Mouse (Mus musculus) gastrocnemius, adult 2 months (tissue): ENCODE data around the gene Keap1. TPM values are rescaled to one million over a fixed set of nuclear protein-coding genes. Genes with fewer than 3 reads are reported as not detected.
A peak's percentile ranks its signal among the peaks of the same experiment; 100 is the strongest.
"Not testable (repeated sequence)": the region's sequence is repeated elsewhere in the genome, so short reads cannot be mapped to it uniquely, and the experiment has no call there.

Source experiments
- DNase-seq: peaks from one replicate; pipeline ENCODE4 v3.0.0; 2022
- H3K27ac ChIP-seq: fragments of 200-600 bp; 2 replicates; pipeline ENCODE4 v1.8.1; 2022; ENCODE audit warnings: mild to moderate bottlenecking
- H3K4me3 ChIP-seq: fragments of 200-600 bp; 2 replicates; pipeline ENCODE4 v1.8.1; 2022; ENCODE audit warnings: mild to moderate bottlenecking, moderate library complexity
- CTCF ChIP-seq: fragments of 200-600 bp; IDR thresholded peaks from 2 replicates; pipeline ENCODE4 v1.8.1; 2022; ENCODE audit warnings: antibody characterized with exemption, mild to moderate bottlenecking, moderate library complexity
- intact Hi-C: fragments of 180-260 bp; cut with DNase I; formaldehyde crosslinking; loops from one replicate; pipeline ENCODE4 v1.15.1; 2025
- total RNA-seq, 2 experiments: library from RNA; stranded (reverse); gene quantifications; 2 replicates each; pipeline ENCODE4 v1.2.3; 2021

The Keap1 gene
- total RNA-seq, 2 experiments from 2014 or later, result 51.3 to 62.3 TPM

GRCm38 (mm10) chr9:21274336-21274735, 35.2 kb upstream of the Keap1 start:
- no peak for DNase-seq
- Histone ChIP-seq H3K4me3 (no peak overlapping the region), H3K27ac (no peak overlapping the region)
- intact Hi-C loops, result no loop called here
- TF ChIP-seq CTCF, result no peak

DNA sequence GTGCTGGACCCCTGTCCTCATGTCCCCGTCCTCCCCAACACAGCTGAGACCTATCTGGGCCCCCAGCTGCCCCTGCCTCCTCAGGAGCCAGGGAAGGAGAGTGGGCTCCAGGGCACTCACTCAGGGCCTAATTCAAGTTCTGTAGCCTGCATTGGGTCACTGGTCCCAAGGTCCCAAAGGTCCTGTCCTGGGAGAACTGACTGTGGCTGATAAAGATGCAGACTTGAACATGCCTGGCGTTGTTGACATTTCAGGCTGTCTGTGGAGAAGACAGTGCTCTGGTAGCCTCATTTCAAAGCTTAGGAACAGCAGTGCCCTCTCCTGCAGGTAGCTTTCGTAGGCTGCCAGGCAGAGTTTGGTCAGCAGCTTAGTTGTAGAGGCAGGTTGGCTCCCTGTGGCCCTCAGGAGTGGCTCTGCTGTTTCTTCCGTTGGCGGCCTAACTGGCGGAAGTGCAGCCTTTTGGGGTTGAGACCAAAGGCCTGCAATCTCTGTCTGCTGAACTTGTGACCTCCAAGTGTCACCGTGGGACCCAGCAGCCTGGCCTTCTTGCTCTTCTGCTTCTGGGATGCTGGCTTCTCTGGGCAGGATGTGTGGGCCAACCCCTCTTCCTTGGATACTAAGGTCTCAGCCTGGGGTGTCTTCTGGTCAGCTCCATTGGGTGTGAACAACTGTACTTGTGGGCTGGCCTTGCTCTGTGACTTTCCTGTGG, 34.5 kb upstream of the Keap1 start:
- DNase-seq, result no peak
- no peak for TF ChIP-seq CTCF
- H3K4me3 ChIP-seq, result no peak overlapping the region
- intact Hi-C loops, result no loop called here
- no peak overlapping the region for H3K27ac ChIP-seq

- intact Hi-C loops, result no loop called here
- Histone ChIP-seq H3K27ac (no peak overlapping the region), H3K4me3 (no peak overlapping the region)
- DNase-seq, result no peak
- TF ChIP-seq CTCF, result no peak
Observed at GRCm38 (mm10) chr9:21273094-21273493, 33.9 kb upstream of the Keap1 start.

DNA sequence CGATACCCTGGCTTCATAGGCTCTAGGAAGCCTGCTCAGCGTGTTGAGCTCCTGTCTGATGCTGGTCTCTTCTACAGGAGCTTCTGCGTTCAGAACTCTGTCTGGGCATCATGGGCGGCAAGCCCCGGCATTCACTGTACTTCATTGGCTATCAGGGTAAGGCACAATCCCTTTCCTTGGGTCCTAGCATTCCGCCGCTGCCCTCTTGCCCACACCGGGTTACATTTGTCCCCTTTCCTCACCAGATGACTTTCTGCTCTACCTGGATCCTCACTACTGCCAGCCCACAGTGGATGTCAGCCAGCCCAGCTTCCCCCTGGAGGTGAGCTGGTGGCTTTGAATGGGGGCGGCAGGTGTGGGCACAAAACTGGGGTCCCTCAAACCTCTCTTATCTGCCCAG, 33.2 kb upstream of the Keap1 start:
- intact Hi-C loops, result no loop called here
- no peak overlapping the region for H3K27ac ChIP-seq
- H3K4me3 ChIP-seq, result no peak overlapping the region
- DNase-seq, result no peak
- no peak for TF ChIP-seq CTCF

DNA sequence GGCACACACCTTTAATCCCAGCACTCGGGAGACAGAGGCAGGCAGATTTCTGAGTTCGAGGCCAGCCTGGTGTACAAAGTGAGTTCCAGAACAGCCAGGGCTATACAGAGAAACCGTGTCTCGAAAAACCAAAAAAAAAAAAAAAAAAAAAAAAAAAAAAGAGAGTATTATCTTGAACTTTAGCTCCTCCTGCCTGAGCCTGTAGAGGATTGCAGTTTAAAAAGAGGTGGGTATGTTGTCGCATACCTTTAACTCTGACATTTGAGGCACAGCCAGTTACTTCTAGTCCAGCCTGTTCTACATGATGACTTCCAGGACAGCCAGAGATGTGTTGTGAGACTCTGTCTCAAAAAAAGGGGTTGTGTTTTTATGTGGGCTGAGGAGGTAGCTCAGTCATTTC, 30.4 kb upstream of the Keap1 start:
- H3K4me3 ChIP-seq, H3K27ac ChIP-seq, DNase-seq, intact Hi-C loops: not testable (repeated sequence)

- TF ChIP-seq CTCF, result no peak
- Histone ChIP-seq H3K27ac (no peak overlapping the region), H3K4me3 (no peak overlapping the region)
- DNase-seq, result no peak
- intact Hi-C loops, result no loop called here
Observed at GRCm38 (mm10) chr9:21268305-21268704, 29.1 kb upstream of the Keap1 start.

- intact Hi-C loops, result no loop called here
Observed at GRCm38 (mm10) chr9:21266889-21267288, 27.7 kb upstream of the Keap1 start.

DNA sequence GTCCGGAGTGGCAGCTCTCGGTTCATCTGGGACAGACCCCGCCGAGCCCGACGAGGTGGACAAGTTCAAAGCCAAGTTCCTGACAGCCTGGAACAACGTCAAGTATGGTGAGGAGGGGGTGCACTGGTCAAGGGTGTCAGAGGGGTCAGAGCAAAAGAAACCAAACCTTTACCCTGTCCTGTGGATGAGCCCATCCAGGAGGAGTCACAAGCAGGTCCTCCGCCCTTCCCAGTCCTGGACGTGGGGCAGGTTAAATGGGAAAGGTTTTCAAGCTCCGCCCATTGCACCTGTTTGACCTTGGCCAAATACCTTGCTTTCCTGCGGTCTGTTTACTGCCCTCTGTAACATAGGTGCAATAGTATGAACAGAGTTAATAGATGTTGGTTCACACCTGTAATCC, 26.4 kb upstream of the Keap1 start:
- peak overlapping the region; percentile 89 for H3K4me3 ChIP-seq
- TF ChIP-seq CTCF, result no peak
- H3K27ac ChIP-seq, result peak overlapping the region; percentile 96
- DNase-seq, result no peak
- intact Hi-C loops, result loop anchor here (1.0 to 2.0 kb wide), 2 partner anchors 22 to 27 kb away; partner anchors contain the start of genes Keap1 and Kri1

More at GRCm38 (mm10) chr9:21266889-21267288, 27.7 kb upstream of the Keap1 start:
- TF ChIP-seq CTCF, result no peak
- no peak for DNase-seq
- H3K4me3 ChIP-seq, result no peak overlapping the region; the same call in 1 of the 2 replicates
- H3K27ac ChIP-seq, result no peak overlapping the region

- peak; percentile 100 for DNase-seq
- Histone ChIP-seq H3K27ac (peak within 1 kb of the TSS; percentile 96), H3K4me3 (peak within 1 kb of the TSS; percentile 89)
- 0 out of 2 replicates have a peak, but pooled peaks have one; percentile 1 for TF ChIP-seq CTCF
- intact Hi-C loops, result loop anchor here (1.0 to 2.0 kb wide), 2 partner anchors 22 to 26 kb away; partner anchors contain the start of genes Keap1 and Kri1
Observed at GRCm38 (mm10) chr9:21265000-21265561, 25.9 kb upstream of the Keap1 start, which contains the start of gene Atg4d. Gene Atg4d, plus strand, starts transcription at chr9:21265293.

DNA sequence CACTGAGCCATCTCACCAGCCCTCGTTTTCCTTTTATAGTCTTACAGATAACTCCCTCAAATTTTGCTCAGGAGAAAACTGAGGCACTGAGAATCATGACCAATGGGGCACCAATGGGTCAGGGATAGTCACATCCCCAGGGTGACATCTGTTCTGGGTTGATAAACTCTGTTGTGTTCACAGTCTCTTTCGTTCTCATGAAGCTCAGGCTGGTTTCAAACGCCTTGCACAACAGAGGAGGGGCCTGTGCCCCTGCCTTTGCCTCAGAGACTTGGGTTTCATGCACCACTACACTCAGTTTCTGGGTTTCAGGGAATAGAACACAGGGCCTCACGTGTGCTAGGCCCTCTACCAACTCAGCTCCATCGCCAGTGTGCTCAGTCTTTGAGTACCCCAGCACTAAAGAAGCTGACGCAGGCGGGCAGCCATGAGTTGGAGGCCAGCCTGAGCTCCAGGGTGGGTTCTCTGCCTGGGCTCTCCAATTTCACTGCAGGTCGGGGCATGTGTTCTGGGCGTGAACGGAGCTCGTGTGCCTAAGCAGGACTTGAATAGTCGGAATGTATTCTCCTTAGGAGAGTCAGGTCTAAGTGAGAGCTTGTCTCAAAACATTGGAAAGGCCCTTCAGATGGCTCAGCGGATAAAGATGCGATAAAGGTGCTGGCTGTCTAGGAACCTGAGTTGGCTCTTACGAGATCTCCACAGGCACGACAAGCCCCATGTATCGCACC, 25.3 kb upstream of the Keap1 start:
- TF ChIP-seq CTCF, result no peak
- intact Hi-C loops, result loop anchor here (2.0 kb wide), 1 partner anchor 26 kb away; the partner anchor contains the start of gene Keap1

GRCm38 (mm10) chr9:21261831-21262230, 22.7 kb upstream of the Keap1 start:
- no peak overlapping the region for H3K4me3 ChIP-seq
- no peak for DNase-seq
- TF ChIP-seq CTCF, result no peak
- no peak overlapping the region for H3K27ac ChIP-seq
- intact Hi-C loops, result loop anchor here (2.0 kb wide), 1 partner anchor 75 kb away; no protein-coding TSS in a partner anchor

More for the DNA sequence above, 25.3 kb upstream of the Keap1 start:
- Histone ChIP-seq H3K4me3 (peak overlapping the region; percentile 89), H3K27ac (peak overlapping the region; percentile 96)
- DNase-seq, result no peak

- no peak for TF ChIP-seq CTCF
- Histone ChIP-seq H3K27ac (no peak overlapping the region), H3K4me3 (no peak overlapping the region)
- intact Hi-C loops, result no loop called here
- DNase-seq, result no peak
Observed at GRCm38 (mm10) chr9:21260491-21261040, 21.4 kb upstream of the Keap1 start.

- intact Hi-C loops, H3K4me3 ChIP-seq, DNase-seq, H3K27ac ChIP-seq: not testable (repeated sequence)
Observed at GRCm38 (mm10) chr9:21256349-21256748, 17.2 kb upstream of the Keap1 start.
